Mouse (Mus musculus) megakaryocyte, embryonic 14.5 days (primary cell): ENCODE measurements around the gene 2010111I01Rik.

ENCODE experiments used
- FLI1 ChIP-seq: IDR thresholded peaks from 2 replicates; pipeline ENCODE4 v1.6.1; 2012; ENCODE audit warnings: low read length, inconsistent platforms, mixed read lengths
- GATA1 ChIP-seq: IDR thresholded peaks from 3 replicates; pipeline ENCODE4 v1.6.1; 2012; ENCODE audit warnings: mixed read lengths, low read length, inconsistent platforms, borderline replicate concordance

GRCm38 (mm10) chr13:63268371-63268770 is 303.7 kb downstream of the 2010111I01Rik start:
- TF ChIP-seq GATA1 = no peak
- TF ChIP-seq FLI1 = no peak
